Mouse (Mus musculus): ENCODE data around the gene Slc25a45.
A peak's percentile ranks its signal among the peaks of the same experiment; 100 is the strongest.

The Slc25a45 gene

DNA sequence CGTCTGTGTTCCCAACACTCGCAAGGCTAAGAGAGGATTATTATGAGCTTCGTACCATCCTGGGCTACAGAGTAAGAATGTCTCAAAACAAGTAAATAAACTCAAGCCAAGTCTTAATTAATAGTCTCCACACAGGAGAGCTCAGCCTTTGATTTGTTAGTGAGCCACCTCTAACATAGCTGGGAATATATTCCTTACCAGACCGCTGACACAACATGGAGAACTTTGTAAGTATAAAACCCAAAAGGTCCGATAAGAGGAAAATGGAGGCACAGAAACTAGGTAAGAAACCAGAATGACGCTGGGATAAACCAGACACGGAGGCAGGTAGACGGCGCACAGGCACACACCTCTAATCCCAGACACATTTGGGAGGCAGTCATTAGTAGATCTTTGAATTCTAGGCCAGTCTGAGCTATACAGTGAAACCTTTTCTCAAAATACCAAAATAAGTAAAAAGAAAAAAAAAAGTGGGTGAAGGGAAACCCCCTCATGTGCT, 36.7 kb upstream of the Slc25a45 start:
- DNase-seq (ENCODE audit: low spot score in 2 of 2) = no peak

DNA sequence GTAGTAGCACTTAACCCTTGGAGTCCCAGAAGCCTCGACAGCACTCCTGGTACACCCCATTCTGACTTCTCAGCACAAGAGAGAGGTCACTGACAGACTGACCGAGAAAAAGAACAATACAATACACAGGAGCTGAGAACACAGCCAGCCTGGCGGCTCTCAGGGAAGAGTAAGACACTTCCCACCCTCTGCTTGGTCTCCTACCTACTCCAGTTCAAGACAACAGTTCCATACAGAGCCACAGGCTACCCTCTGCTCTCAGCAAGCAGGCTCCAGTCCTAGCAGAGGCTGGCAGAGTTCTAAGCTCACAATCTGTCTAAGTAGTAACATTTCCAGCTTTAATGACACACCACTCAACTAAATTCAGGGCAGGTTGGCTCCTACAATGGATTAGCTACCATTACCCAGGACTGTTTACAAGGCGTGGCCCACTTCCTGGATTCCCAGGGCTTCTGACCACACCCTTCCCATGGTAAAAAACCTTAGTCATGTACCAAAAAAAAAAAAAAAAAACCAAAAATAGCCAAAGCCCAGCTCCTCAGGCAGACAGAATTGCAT, 36.1 kb upstream of the Slc25a45 start:
- DNase-seq (ENCODE audit: low spot score in 2 of 2) = no peak

DNA sequence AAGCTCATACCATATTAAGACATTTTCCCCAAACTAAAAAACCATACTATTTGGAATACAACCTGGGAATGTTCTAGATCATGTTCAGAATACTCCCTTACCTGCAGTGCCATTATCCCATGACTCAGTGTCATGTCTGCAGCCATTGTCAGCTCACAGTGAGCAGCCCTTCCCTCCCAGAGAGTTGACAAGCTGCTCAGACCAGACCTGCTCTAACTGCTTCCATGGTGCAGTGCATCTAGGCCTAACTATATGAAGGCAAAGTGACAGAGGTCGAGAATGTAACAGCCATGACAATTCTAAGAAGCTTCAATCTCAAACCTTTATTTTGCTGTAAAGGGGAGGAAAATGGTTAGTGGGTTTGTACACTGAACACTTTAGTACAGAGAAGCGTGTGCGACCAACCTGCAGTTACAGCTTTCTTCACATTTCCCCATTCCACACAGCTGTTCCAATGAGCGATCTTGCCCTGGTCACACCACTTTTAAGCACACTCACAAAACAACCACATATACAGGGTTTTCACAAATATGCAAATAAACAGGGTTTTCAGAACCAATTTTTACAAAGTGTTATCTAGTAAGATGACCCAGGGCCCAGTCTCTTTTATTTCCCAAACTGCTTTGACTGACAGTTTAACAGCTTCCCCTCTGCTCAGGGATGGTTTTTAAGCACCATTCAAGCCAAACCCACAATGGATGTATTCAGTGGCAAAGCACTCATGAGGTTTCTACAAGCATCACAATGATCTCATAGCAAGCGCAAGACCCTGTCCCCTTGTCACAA, 35.4 kb upstream of the Slc25a45 start:
- DNase-seq (ENCODE audit: low spot score in 2 of 2) = no peak

DNA sequence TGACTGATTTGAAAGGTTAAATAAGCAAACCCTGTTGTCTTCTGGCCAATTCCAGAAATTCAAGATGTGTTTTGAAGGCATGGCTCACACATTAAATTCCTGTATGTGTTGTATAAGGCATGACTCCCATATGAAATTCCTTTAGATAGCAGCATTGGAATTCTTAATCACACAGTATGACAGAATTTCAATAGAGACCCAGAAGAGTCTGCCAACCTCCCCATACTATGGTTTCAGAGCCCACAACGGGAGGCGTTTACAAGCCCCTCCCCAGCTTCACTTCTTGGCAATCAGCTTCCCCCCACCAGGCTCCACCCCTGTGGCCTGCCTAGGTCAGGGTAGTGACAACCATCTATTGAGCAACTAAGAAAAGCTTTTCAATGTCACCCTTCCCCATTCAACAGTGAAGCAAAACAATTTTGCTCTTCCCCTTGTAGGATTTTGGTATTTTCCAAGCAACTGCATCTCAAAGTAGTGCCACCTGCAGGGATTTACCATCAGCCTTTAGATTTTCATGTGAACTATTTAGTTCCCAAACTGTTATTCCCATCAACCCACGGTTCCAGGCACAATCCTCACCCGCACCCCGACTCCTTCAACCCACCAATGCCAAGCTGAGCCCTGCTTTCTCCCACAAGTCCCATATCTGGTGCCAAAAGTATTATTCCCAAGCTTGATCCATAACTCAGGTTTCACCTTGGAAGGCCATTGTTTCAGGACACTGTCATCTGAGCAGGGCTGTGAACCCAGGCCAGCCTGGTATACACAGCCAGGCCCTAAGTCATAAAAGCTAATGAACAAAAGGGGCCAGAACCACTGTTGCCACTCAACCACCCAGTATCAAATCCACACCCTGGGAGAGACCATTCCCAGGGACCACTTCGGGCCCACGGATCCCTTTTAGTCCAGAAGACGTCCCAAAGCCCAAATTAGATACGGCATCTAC, 34.5 kb upstream of the Slc25a45 start:
- no peak for DNase-seq (ENCODE audit: low spot score in 2 of 2)

DNA sequence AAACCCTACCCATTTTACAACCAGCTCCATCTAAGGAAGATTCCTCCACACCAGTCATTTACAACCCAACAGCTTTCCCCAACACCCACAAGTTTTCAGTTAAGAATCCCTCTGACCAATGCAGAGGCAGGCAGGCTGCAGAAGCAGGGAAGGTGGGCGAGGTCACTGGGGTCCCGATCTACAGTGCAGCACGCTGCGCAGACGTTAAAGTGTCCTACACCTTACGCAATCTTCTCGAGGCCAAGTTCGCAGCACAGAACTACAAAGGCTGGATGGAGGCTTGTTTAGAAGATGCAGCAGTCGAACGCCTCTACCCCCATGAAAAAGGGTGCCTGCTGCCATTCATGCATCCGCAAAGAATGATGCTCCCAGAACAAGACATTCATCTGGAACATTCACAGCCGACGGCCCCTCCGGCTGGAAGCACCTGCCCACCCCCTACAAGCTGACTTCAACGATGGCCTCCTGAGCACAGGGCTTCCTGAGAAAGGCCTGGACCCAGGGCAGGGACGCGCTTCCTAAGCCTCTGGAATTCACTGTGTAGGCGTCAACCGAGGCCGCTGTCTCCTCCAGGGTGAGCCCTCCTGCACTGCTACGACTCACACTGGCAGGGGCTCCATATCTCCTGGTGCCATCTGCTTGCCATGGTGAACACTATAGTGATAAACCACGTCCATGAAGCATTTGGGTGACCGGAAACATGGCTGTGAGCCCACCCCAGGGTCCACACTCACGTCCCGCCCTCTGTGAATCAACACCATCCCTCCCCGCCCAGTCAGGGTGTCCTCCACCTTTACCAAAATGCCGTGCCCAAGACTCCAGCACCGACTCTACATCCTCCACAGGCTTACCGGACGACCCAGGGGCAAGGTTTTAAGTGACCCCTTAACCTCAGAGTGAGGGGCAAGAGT, 33.6 kb upstream of the Slc25a45 start:
- DNase-seq (ENCODE audit: low spot score in 2 of 2) = no peak

DNA sequence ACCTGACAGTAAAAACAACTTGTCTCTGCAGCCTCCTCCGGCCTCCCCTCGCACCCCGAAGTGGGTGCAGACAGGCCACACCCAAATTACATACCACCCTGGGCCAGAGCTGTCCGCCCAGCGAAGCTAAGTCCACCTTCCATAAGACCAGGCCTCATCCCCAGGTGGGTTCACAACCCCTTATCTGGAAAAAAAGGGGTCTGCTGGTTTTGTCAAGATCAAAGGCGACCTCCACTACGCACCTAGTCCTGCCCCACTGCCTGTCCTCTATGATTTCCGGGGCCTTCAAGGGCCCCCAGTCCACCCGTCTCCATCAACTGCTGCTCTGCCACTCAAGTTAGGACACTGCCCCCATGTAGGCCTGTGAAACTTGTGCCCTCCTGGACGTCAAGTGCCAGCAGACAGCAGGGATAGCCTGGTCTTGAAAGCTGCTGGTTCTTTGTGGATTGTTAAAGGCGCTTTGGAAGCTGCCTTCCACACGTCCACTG, 32.7 kb upstream of the Slc25a45 start:
- DNase-seq (ENCODE audit: low spot score in 2 of 2) = no peak

DNA sequence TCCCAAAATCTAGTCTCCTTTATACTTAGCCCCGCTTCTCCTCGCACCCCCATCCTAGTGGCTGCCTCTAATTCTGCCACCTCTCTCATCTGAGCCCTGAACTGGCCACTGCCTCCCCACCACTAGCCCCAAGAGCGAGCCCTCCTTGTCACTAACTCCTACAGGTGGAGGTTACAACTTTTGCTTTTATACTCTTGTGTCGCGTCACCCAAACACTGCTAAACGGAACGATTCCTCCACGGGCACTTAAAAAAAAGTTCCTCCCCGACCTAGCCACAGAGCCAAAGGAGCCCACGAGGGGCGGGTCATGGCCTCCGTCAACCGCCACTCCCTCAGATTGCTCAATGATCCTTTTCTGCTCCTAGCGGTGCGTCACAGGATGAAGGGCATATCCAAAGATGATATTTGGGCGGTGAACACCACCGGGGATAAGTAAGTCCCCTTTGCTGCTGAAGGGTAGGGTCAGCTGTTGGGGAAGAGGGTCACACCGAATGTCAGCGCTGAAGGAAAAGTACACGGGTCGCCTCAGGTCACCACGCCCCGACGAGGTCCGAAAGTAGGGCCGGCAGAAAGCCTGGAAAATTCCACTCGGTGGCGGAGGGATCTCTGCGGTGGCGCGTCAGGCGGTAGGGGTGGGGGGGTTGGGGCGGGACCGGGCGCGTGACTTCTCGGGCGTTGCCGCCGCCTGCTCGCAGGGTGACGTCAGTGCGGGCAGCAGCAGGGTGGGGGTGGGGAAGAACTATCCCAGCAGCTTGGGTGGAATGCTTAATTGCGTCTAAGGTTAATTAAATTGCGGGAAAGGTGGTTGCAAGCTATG, 32.1 kb upstream of the Slc25a45 start:
- DNase-seq (ENCODE audit: low spot score in 2 of 2) = peak; percentile 75 to 92

DNA sequence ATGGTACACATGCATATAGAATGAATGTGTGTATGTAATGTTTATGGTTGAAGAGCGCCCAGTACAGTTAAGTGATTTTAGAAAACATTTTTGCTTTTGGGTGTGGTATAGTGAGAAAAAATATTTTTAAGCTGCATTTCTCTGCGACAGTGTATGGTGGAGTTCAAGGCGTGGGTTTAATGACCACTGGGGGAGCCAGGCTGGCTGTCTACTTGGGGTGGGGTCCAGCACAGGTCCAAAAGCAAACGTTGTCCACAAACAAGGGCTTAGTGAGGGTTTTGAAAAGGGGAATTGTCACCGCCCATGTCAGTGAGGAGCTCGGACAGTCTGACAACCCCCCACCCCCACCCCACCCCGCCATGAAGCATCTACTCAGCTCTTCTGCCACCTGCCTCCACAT, 31.5 kb upstream of the Slc25a45 start:
- peak in 1 of 2 experiments; percentile 69 for DNase-seq (ENCODE audit: low spot score in 2 of 2)

DNA sequence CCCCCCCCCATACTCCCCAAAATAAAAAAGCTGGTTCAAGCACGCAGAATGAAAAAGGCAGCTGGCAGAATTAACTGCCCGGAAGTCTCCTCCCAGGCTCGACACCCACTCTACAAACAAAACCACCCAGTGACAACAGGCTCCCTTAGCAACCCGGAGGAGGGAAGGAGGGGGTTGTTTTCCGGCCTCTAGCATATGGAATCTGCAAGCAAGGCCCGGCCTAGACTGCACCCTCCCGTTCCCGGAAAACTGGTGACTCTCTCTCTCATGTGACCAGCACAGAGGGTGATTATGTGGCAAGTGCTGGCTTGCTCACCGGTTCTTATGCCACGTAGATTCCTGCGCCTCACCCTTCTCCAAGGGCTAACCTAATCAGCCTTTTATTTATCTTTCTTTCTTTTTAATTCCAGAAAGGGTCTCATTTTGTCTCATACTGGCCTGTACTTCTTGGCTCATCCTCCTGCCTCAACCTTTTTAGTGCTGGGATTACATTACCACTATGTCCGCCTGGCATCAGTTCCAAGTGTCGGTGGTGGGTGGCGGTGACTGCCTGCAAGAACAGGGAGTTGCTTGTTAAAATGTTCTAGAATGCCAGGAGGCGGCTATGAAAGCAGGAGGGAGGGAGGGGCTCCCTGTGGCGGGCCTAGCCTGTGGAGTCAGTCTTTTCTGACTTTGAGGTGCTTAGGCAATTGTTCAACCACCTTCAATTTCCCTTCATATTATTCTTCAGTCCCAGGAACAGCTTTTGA, 30.9 kb upstream of the Slc25a45 start:
- peak; percentile 91 to 96 for DNase-seq (ENCODE audit: low spot score in 2 of 2)

DNA sequence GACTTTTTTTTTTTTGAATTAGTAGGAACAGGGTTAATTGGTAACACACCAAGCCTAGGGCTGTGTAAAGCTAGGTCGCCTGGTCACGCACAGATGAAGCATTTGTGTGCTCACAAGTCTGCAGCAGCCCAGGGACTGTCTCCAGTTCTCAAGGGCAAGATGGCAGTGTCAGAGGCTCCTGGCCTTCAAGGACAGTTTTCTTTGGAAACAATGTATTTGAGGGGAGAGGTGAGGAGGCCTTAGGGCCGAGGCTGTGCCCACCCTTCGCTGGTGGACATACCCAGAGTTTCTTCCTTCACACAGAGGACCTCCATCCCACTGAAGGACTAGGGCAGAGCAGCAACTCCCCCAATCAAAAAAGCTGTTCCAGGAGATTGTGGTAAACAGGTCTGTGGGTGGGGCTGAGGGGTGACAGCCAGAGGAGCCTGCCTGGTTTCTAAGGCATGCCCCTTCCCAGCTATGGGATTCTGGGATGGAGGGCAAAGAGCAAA, 30.3 kb upstream of the Slc25a45 start:
- DNase-seq (ENCODE audit: low spot score in 2 of 2) = no peak

DNA sequence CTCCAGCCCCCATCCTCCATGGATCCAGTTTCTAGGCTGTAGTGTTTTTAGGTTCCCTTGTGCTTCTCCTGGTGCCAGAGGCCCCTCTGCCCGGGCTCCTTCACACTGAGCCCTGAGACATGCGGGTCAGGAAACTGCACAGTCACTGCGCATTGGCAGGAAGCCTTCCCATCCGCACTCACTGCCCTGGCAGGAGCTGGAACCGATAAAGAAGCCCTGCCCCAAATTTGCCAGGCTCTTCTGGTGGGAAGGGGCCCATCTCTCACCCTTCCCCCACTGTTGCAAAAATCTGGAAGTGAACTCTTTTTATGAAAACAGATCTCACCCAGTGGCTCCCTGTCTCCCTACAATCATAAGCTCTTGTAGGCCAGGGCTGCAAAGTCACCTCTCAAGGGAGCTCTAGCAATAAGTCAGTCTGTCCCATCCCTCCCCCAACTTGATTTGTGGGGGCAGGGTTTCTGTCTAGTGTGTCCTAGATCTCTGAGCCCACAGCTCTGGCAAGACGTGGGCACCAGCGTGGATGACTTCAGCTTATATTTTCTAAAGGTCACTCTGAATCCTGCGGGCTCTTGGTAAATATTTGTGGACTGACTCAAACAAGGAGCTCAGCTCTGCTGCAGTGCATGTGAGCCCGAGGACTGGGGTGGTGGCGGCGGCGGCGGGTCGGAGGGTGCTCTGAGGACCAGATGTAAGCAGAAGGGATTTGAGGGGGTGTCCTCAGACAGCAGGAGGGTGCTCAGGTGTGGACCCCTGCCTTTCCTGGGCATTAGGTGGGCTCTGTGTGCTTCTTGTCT, 29.4 kb upstream of the Slc25a45 start:
- DNase-seq (ENCODE audit: low spot score in 2 of 2) = peak in 1 of 2 experiments; percentile 70

DNA sequence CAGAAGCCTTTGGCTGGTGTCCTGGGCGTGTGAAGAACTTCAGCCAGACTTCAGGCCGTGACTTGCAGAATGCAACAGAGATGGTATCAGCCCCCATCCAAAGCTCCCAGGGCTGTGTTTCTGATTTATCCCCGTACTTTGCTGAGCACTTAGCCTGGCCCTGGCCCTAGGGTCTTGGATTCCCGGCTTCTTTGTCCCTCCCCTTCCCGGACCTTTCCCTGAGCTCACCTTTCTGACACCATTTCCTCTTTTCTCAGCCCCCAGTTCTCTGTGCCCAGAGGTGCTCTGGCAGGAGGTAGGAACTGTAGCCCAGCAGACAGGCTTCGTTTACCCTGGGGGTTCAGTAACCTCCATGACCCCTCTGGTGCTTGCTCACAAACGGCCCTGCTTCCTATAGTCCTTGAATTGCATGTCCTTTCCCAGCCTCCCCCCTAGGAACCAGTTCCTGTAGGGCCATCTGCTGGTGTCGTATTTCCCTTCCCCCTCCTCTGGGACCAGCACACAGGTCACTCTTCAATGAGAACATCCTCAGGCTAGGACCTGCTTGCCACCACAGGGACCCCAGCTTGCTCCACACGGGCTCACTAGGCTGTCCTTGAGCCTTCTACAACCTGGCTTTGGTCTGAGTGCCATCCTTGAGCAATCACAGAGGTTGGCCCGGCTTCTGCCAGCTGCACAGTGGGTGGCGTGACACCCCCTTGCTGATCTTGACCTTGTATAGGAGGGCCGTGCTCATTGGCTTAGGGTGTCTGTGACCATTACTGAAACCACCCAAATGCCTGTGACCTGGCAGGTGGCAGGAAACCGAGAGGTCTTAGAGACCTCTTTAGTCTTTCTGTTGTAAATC, 28.6 kb upstream of the Slc25a45 start:
- DNase-seq (ENCODE audit: low spot score in 2 of 2) = no peak

DNA sequence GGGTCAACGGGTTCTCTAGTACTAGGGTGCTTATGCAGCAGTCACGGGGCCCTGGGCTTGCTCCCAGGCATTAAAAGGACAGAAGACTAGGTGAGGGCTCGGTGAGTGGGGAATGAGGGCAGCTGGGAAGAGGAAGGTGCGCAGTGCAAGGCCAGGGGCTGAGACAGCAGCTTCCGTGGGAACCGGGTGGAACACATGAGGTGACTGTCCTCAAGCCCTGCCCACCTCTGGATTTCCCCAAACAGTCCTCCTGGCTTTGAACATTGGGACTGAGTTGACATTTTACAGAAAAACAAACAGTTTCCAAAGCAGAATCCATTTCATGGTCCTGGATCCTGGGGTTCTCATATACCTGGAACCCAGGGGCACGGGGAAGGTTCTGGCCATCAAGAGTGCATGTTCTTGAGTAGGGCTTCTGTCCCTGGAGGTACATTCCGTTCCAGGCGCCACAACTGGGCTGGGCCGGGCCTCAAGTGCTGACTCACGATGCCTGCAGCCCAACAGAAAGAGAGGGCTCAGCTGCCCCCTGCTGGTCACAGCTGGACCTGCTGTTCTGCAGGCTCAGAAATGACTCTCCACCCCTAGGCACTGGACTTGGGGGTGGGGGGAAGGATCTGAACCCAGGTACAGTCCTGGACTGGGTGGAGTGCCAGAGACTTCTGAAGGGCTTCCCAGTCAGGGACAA, 27.6 kb upstream of the Slc25a45 start:
- DNase-seq (ENCODE audit: low spot score in 2 of 2) = peak; percentile 80 to 95

DNA sequence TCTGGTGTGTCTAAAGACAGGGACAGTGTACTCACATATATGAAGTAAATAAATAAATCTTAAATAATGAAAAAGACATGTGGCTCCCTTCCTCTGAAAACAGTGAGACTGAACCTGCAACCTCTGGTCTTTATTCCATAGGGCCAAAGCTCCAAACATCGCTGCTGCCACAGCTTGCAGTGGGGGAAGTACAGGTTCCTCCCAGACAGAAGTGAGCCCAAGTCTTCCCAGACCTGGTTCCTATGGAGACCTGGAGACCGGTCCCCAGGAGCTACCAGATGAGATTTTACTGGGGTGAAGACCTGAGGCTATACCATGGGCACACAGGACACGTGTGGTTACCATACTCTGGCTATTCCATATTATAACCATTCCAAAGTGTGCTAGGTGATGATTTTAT, 26.7 kb upstream of the Slc25a45 start:
- no peak for DNase-seq (ENCODE audit: low spot score in 2 of 2)

DNA sequence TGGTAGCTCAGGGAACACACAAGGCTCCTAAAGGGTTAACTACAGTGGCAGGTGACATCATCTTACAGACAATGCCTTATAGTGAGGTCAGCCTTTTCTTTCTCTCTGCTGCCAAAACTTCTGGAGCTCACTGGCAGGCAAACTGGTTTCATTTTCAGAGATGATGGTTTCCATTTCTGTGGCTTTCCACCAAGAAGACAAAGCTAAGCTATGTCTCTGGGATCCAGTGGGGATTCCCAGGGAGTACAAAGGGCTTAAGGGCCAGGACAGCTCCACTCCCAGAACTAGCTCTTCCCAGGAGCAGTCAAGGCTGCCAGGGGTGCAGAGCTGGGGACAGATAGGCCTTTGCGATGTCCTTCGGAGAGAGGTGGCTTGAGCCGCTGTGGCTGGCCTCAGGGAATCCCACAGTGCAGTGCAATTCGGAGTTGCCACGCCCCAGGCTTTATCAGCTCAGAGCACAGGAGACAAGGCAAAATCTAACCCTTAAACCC, 26.1 kb upstream of the Slc25a45 start:
- no peak for DNase-seq (ENCODE audit: low spot score in 2 of 2)

DNA sequence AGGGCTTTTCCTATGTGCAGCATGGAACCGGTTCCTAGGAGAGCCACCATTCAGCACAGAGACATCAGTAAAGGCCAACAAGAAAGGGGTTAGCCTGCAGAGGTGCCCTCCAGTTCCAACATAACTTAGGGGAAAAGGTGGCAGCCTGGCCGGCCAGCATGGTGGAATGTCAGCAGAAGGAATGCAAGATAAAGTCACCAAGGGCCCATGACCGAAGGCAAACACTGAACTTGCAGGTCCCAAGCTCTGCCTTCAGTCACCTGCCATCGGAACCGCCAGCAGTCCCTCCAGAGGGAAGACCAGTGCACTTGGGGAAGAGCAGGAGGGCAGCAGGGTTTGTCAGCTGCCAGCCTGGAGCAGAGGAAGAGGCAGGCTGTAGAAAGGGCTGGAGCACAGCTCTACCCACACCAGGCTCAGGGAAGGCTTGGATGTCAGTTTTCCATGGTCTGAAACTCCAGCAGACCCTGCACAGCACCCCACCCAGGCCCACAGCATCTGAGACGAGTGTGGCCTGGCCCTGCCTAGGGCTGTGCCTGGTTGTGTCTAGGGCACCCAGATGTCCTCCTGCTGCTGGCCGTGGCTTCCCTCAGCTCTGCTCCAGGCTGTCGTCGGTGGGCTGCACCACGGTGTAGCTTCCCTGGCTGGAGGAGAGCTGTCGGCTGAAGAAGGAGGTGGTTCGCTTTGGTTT, 25.4 kb upstream of the Slc25a45 start:
- no peak for DNase-seq (ENCODE audit: low spot score in 2 of 2)
